Mouse (Mus musculus): ENCODE data around the gene Ralb. TPM values are rescaled to one million over a fixed set of nuclear protein-coding genes. Genes with fewer than 3 reads are reported as not detected.

The Ralb gene
- polyA plus RNA-seq, 1 experiment = 16.0 TPM

GRCm38 (mm10) chr1:119545164-119545563 lies 40.6 kb upstream of the Ralb start:
- no peaks in the 10 kb centered on the region for H3K4me1 ChIP-seq (ENCODE audit: control insufficient read depth, insufficient read depth, low read length)
- no peak overlapping the region for H3K27ac ChIP-seq (ENCODE audit: control insufficient read depth, insufficient read depth, low read depth, low read length)
- H3K27me3 ChIP-seq (ENCODE audit: control insufficient read depth, insufficient read depth, low read length) = no peaks in the 10 kb centered on the region
- peaks cover 6% of the 10 kb centered on the region for H3K36me3 ChIP-seq (ENCODE audit: control insufficient read depth, insufficient read depth, low read length)
- H3K4me3 ChIP-seq (ENCODE audit: control insufficient read depth, low read depth, low read length) = no peak overlapping the region
- TF ChIP-seq CTCF (IDR thresholded peaks at IDR 0.05; ENCODE audit: control insufficient read depth, insufficient read depth, insufficient replicate concordance, low read depth, low read length) = no peak
- no peak for TF ChIP-seq POLR2A (IDR thresholded peaks at IDR 0.05; ENCODE audit: control insufficient read depth, low read depth, low read length)

GRCm38 (mm10) chr1:119544611-119545155 lies 40.1 kb upstream of the Ralb start:
- TF ChIP-seq CTCF (IDR thresholded peaks at IDR 0.05; ENCODE audit: control insufficient read depth, insufficient read depth, insufficient replicate concordance, low read depth, low read length) = no peak
- no peak for TF ChIP-seq POLR2A (IDR thresholded peaks at IDR 0.05; ENCODE audit: control insufficient read depth, low read depth, low read length)
- no peak overlapping the region for H3K4me3 ChIP-seq (ENCODE audit: control insufficient read depth, low read depth, low read length)
- H3K36me3 ChIP-seq (ENCODE audit: control insufficient read depth, insufficient read depth, low read length) = peaks cover 6% of the 10 kb centered on the region
- H3K4me1 ChIP-seq (ENCODE audit: control insufficient read depth, insufficient read depth, low read length) = no peaks in the 10 kb centered on the region
- H3K27me3 ChIP-seq (ENCODE audit: control insufficient read depth, insufficient read depth, low read length) = no peaks in the 10 kb centered on the region
- no peak overlapping the region for H3K27ac ChIP-seq (ENCODE audit: control insufficient read depth, insufficient read depth, low read depth, low read length)

GRCm38 (mm10) chr1:119543316-119543715 lies 38.7 kb upstream of the Ralb start:
- H3K27me3 ChIP-seq (ENCODE audit: control insufficient read depth, insufficient read depth, low read length) = no peaks in the 10 kb centered on the region
- H3K4me3 ChIP-seq (ENCODE audit: control insufficient read depth, low read depth, low read length) = no peak overlapping the region
- H3K4me1 ChIP-seq (ENCODE audit: control insufficient read depth, insufficient read depth, low read length) = no peaks in the 10 kb centered on the region
- H3K36me3 ChIP-seq (ENCODE audit: control insufficient read depth, insufficient read depth, low read length) = peaks cover 1% of the 10 kb centered on the region
- no peak overlapping the region for H3K27ac ChIP-seq (ENCODE audit: control insufficient read depth, insufficient read depth, low read depth, low read length)
- TF ChIP-seq CTCF (IDR thresholded peaks at IDR 0.05; ENCODE audit: control insufficient read depth, insufficient read depth, insufficient replicate concordance, low read depth, low read length) (no peak), POLR2A (IDR thresholded peaks at IDR 0.05; ENCODE audit: control insufficient read depth, low read depth, low read length) (no peak)

GRCm38 (mm10) chr1:119541570-119541969 lies 37.0 kb upstream of the Ralb start:
- H3K4me1 ChIP-seq (ENCODE audit: control insufficient read depth, insufficient read depth, low read length) = no peaks in the 10 kb centered on the region
- H3K27ac ChIP-seq (ENCODE audit: control insufficient read depth, insufficient read depth, low read depth, low read length) = no peak overlapping the region
- H3K27me3 ChIP-seq (ENCODE audit: control insufficient read depth, insufficient read depth, low read length) = no peaks in the 10 kb centered on the region
- no peak overlapping the region for H3K4me3 ChIP-seq (ENCODE audit: control insufficient read depth, low read depth, low read length)
- TF ChIP-seq CTCF (IDR thresholded peaks at IDR 0.05; ENCODE audit: control insufficient read depth, insufficient read depth, insufficient replicate concordance, low read depth, low read length) = no peak
- TF ChIP-seq POLR2A (IDR thresholded peaks at IDR 0.05; ENCODE audit: control insufficient read depth, low read depth, low read length) = no peak
- no peaks in the 10 kb centered on the region; the same call in 1 of the 2 replicates for H3K36me3 ChIP-seq (ENCODE audit: control insufficient read depth, insufficient read depth, low read length)

GRCm38 (mm10) chr1:119540836-119541557 lies 36.4 kb upstream of the Ralb start:
- Histone ChIP-seq H3K4me1 (ENCODE audit: control insufficient read depth, insufficient read depth, low read length) (no peaks in the 10 kb centered on the region), H3K36me3 (ENCODE audit: control insufficient read depth, insufficient read depth, low read length) (no peaks in the 10 kb centered on the region; the same call in 1 of the 2 replicates), H3K27me3 (ENCODE audit: control insufficient read depth, insufficient read depth, low read length) (no peaks in the 10 kb centered on the region), H3K27ac (ENCODE audit: control insufficient read depth, insufficient read depth, low read depth, low read length) (no peak overlapping the region), H3K4me3 (ENCODE audit: control insufficient read depth, low read depth, low read length) (no peak overlapping the region)
- TF ChIP-seq CTCF (IDR thresholded peaks at IDR 0.05; ENCODE audit: control insufficient read depth, insufficient read depth, insufficient replicate concordance, low read depth, low read length) (no peak), POLR2A (IDR thresholded peaks at IDR 0.05; ENCODE audit: control insufficient read depth, low read depth, low read length) (no peak)

- TF ChIP-seq CTCF (IDR thresholded peaks at IDR 0.05; ENCODE audit: control insufficient read depth, insufficient read depth, insufficient replicate concordance, low read depth, low read length) (no peak), POLR2A (IDR thresholded peaks at IDR 0.05; ENCODE audit: control insufficient read depth, low read depth, low read length) (no peak)
- Histone ChIP-seq H3K27me3 (ENCODE audit: control insufficient read depth, insufficient read depth, low read length) (no peaks in the 10 kb centered on the region), H3K36me3 (ENCODE audit: control insufficient read depth, insufficient read depth, low read length) (no peaks in the 10 kb centered on the region; the same call in 1 of the 2 replicates), H3K4me1 (ENCODE audit: control insufficient read depth, insufficient read depth, low read length) (no peaks in the 10 kb centered on the region), H3K4me3 (ENCODE audit: control insufficient read depth, low read depth, low read length) (no peak overlapping the region), H3K27ac (ENCODE audit: control insufficient read depth, insufficient read depth, low read depth, low read length) (no peak overlapping the region)
Observed at GRCm38 (mm10) chr1:119539252-119539651, 34.7 kb upstream of the Ralb start.

- H3K27ac ChIP-seq (ENCODE audit: control insufficient read depth, insufficient read depth, low read depth, low read length) = no peak overlapping the region
- H3K36me3 ChIP-seq (ENCODE audit: control insufficient read depth, insufficient read depth, low read length) = no peaks in the 10 kb centered on the region
- no peak for TF ChIP-seq POLR2A (IDR thresholded peaks at IDR 0.05; ENCODE audit: control insufficient read depth, low read depth, low read length)
- TF ChIP-seq CTCF (IDR thresholded peaks at IDR 0.05; ENCODE audit: control insufficient read depth, insufficient read depth, insufficient replicate concordance, low read depth, low read length) = no peak
Observed at GRCm38 (mm10) chr1:119537651-119538050, 33.1 kb upstream of the Ralb start.

More at GRCm38 (mm10) chr1:119537651-119538050, 33.1 kb upstream of the Ralb start:
- Histone ChIP-seq H3K4me3 (ENCODE audit: control insufficient read depth, low read depth, low read length) (no peak overlapping the region), H3K27me3 (ENCODE audit: control insufficient read depth, insufficient read depth, low read length) (no peaks in the 10 kb centered on the region), H3K4me1 (ENCODE audit: control insufficient read depth, insufficient read depth, low read length) (no peaks in the 10 kb centered on the region)

Measured in testis, adult 2 months (tissue).